Mouse (Mus musculus) liver, embryonic 12.5 days (tissue): ENCODE data around the gene Atp2c2. TPM values are rescaled to one million over a fixed set of nuclear protein-coding genes. Genes with fewer than 3 reads are reported as not detected.

Experiments
- ATAC-seq: fragments of 200-750 bp; cut with Nextera tagmentation; 2 replicates; pipeline ENCODE4 v1.8.0; 2017; ENCODE audit warnings: moderate number of reproducible peaks, mild to moderate bottlenecking, moderate library complexity
- H3K27ac ChIP-seq: fragments of 300-500 bp; sonication (generic); 2 replicates; pipeline ENCODE4 v1.5.1; 2016; ENCODE audit warnings: mild to moderate bottlenecking
- H3K27me3 ChIP-seq: fragments of 300-500 bp; sonication (generic); replicated peaks from 2 replicates; pipeline ENCODE4 v1.6.1; 2016; ENCODE audit warnings: mild to moderate bottlenecking, moderate library complexity
- H3K36me3 ChIP-seq: fragments of 300-500 bp; sonication (generic); 2 replicates; pipeline ENCODE4 v1.6.1; 2016; ENCODE audit warnings: mild to moderate bottlenecking, moderate library complexity
- H3K4me1 ChIP-seq: fragments of 300-500 bp; sonication (generic); 2 replicates; pipeline ENCODE4 v1.6.1; 2016
- H3K4me2 ChIP-seq: fragments of 300-500 bp; sonication (generic); 2 replicates; pipeline ENCODE4 v1.6.1; 2016; ENCODE audit warnings: mild to moderate bottlenecking, moderate library complexity
- H3K4me3 ChIP-seq: fragments of 300-500 bp; sonication (generic); 2 replicates; pipeline ENCODE4 v1.5.1; 2016; ENCODE audit warnings: mild to moderate bottlenecking, moderate library complexity
- H3K9ac ChIP-seq: fragments of 300-500 bp; sonication (generic); 2 replicates; pipeline ENCODE4 v1.6.1; 2016; ENCODE audit warnings: mild to moderate bottlenecking, moderate library complexity
- H3K9me3 ChIP-seq: fragments of 300-500 bp; sonication (generic); replicated peaks from 2 replicates; pipeline ENCODE4 v1.6.1; 2016; ENCODE audit warnings: mild to moderate bottlenecking, moderate library complexity
- WGBS: fragments of 180-500 bp; shearing (Covaris S2); methylation state at CpG from one replicate; pipeline ENCODE4 v1.1.7; 2016; ENCODE audit not compliant: insufficient replicate concordance; 5-methylcytosine and 5-hydroxymethylcytosine counted together
- polyA plus RNA-seq: library from polyadenylated mRNA; unstranded; fragments of >200 nt; fragmentation: Nextera tagmentation; extraction: Ambion mirVana; gene quantifications from 2 replicates; pipeline ENCODE4 v1.2.1, GENCODE M21; 2016

Gene Atp2c2
- polyA plus RNA-seq, 1 experiment from 2014 or later = 0.14 TPM

GRCm38 (mm10) chr8:119789581-119789980 is 89.8 kb downstream of the Atp2c2 start:
- Histone ChIP-seq H3K27ac (no peak overlapping the region), H3K9ac (no peak overlapping the region), H3K36me3 (no peaks in the 10 kb centered on the region), H3K27me3 (no peaks in the 10 kb centered on the region; the same call in 1 of the 2 replicates), H3K9me3 (no peaks in the 10 kb centered on the region), H3K4me3 (no peak overlapping the region), H3K4me1 (peaks cover 49% of the 10 kb centered on the region), H3K4me2 (no peak overlapping the region)
- WGBS = 66% methylated on average over 7 of the region's 7 CpGs
- ATAC-seq = no peak

DNA sequence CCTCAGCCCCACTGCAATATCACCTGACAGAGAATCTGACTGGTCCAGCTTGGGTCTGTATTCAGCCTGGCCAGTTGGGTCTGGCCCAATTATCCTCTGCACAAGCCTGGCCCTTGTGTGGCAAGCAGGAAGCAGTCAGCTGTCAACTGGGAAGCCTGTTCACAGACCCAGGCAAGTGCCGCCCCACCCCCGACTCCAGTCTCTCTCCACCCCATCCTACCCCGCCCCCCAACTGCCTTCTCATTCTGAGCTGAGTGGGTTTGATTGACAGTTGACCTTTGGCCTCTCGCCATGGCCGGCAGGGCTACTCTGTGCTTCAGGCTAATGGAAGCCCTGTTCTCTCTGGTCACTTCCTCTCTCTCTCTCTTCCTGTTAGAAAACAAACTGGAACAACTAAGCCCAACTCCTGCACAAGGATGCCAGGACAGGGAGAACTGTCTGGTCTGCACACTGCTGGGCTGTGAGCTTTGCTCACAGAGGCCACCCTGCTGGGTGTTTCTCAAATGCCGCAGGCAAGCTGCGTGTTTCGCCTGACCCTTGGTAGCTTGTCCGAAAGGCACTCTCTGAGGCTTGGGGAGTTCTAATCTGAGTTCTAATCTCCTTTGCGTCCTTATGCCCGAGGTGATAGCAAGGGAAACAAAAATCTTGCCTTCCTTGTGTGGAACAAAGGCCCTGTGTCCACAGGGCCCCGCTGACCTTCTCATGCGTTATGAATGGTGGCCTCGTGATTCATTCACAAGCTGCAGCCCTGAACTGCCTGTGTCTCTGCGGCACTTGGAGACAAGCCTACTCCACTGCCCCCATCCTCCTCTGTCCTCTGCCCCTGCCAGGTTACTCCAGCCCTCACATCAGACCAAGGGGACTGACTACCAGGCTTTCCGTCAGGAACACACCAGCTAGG is 92.2 kb downstream of the Atp2c2 start:
- H3K4me2 ChIP-seq = no peak overlapping the region
- H3K27ac ChIP-seq = peak overlapping the region; percentile 46
- H3K9me3 ChIP-seq = no peaks in the 10 kb centered on the region
- no peak overlapping the region for H3K9ac ChIP-seq
- H3K36me3 ChIP-seq = no peaks in the 10 kb centered on the region
- H3K4me3 ChIP-seq = no peak overlapping the region
- WGBS = 39% methylated on average over 16 of the region's 16 CpGs
- H3K4me1 ChIP-seq = peaks cover 36% of the 10 kb centered on the region
- H3K27me3 ChIP-seq = peaks cover 5% of the 10 kb centered on the region; the same call in 1 of the 2 replicates
- ATAC-seq = peak; percentile 60

DNA sequence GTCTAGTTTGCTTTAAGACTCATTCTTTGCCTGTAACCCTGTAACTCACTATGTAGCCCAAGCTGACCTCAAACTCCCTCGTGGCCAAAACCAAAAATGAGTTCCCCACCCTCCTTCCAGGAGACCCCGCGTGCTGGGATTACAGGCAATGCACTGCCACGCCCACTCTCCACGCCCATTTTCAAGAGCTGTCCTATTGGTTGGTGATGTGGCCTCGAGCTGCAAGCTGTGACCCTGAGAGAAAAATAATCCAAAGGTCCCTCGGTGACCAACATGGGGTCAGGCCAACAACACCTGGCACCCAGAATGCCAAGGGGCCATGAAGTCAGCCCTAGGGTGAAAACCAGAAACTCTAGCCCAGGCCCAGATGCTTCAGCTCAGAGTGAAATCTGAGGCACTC is 94.9 kb downstream of the Atp2c2 start:
- H3K4me1 ChIP-seq = peaks cover 36% of the 10 kb centered on the region
- no peak overlapping the region for H3K4me2 ChIP-seq
- H3K27ac ChIP-seq = no peak overlapping the region
- no peak for ATAC-seq
- no peak overlapping the region for H3K9ac ChIP-seq
- WGBS = 36% methylated on average over 7 of the region's 7 CpGs
- 0 out of 2 replicates have a peak, but pooled peaks cover 5% of the 10 kb centered on the region for H3K27me3 ChIP-seq
- no peaks in the 10 kb centered on the region for H3K36me3 ChIP-seq
- H3K9me3 ChIP-seq = no peaks in the 10 kb centered on the region
- H3K4me3 ChIP-seq = no peak overlapping the region

- Histone ChIP-seq H3K4me3 (no peak overlapping the region), H3K4me1 (peaks cover 33% of the 10 kb centered on the region), H3K36me3 (no peaks in the 10 kb centered on the region), H3K27ac (no peak overlapping the region), H3K27me3 (0 out of 2 replicates have a peak, but pooled peaks cover 5% of the 10 kb centered on the region), H3K9ac (no peak overlapping the region), H3K9me3 (no peaks in the 10 kb centered on the region), H3K4me2 (no peak overlapping the region)
- no peak for ATAC-seq
- WGBS = 57% methylated on average over 3 of the region's 3 CpGs
These were observed 95.8 kb downstream of the Atp2c2 start for GRCm38 (mm10) chr8:119795651-119796050.

- Histone ChIP-seq H3K4me2 (peak overlapping the region; percentile 44), H3K4me3 (no peak overlapping the region), H3K4me1 (peaks cover 13% of the 10 kb centered on the region), H3K36me3 (no peaks in the 10 kb centered on the region), H3K9ac (no peak overlapping the region), H3K27ac (no peak overlapping the region), H3K27me3 (0 out of 2 replicates have a peak, but pooled peaks cover 5% of the 10 kb centered on the region), H3K9me3 (no peaks in the 10 kb centered on the region)
- peak; percentile 36 for ATAC-seq
- 13% methylated on average over 15 of the region's 15 CpGs for WGBS
These were observed 98.6 kb downstream of the Atp2c2 start for GRCm38 (mm10) chr8:119798170-119798964.

DNA sequence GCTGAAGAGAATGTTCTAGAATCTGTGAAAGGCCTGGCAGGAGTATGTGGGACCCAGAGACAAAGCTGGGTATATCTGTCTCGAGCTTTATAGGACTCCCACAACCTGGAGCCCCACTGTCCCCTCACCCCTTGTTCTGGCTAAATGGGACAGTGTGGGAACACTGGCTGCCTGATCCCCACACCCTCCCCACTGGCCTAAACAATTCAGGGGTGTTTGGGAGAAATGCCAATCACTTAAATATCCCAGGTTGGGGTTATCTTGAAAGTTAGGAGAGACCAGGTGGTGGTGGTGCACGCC is 99.1 kb downstream of the Atp2c2 start:
- WGBS = 55% methylated on average over 2 of the region's 2 CpGs
- ATAC-seq = peak; percentile 29; the same call in 1 of the 2 replicates
- Histone ChIP-seq H3K4me3 (no peak overlapping the region), H3K9ac (no peak overlapping the region), H3K9me3 (no peaks in the 10 kb centered on the region), H3K36me3 (no peaks in the 10 kb centered on the region), H3K27me3 (peaks cover 9% of the 10 kb centered on the region; the same call in 1 of the 2 replicates), H3K4me2 (peak overlapping the region; percentile 44), H3K4me1 (peaks cover 13% of the 10 kb centered on the region), H3K27ac (no peak overlapping the region)

DNA sequence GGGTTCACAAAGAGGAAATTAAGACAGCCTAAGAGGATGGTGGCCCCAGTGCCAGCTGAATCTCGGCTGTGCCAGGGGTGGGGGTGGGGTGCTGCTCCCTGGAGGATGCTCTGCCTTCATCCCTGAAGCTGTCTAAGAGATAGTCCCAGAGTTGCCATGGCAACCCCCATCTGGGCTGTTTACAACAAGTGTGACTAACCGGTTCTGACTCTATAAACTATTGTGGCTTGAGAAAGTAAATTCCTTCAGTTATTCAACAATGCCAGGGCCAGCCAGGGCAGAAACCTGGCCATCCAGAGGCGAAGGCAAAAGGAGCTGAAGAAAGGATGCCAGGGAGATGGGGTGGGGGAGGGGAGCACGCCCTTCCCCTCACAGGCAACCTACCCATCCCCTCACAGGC is 101.4 kb downstream of the Atp2c2 start:
- Histone ChIP-seq H3K4me3 (no peak overlapping the region), H3K27ac (no peak overlapping the region), H3K4me1 (peaks cover 13% of the 10 kb centered on the region), H3K9ac (no peak overlapping the region), H3K36me3 (no peaks in the 10 kb centered on the region), H3K9me3 (no peaks in the 10 kb centered on the region), H3K27me3 (peaks cover 11% of the 10 kb centered on the region; the same call in 1 of the 2 replicates), H3K4me2 (no peak overlapping the region)
- WGBS = 24% methylated on average over 4 of the region's 4 CpGs
- ATAC-seq = no peak

DNA sequence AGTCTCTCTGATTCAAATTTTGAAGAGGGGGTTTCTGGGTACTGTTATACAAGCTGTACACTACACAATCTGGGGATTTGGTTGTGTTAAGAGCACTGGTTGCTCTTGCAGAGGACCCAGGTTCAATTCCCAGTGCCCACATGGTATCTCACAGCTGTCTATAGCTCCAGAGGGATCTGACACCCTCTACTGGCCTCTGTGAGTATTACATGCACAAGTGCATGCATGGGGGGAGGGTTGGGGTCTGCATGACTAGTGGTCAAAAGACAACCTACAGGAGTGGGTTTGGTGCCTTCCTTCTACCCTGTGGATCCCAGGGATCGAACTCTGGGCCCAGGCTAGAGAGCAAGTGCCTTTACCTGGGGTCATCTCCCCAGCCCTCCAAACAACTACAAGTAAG is 102.8 kb downstream of the Atp2c2 start:
- H3K4me2 ChIP-seq = no peak overlapping the region
- 67% methylated on average over 1 of the region's 1 CpGs for WGBS
- ATAC-seq = no peak
- H3K27ac ChIP-seq = no peak overlapping the region
- H3K36me3 ChIP-seq = no peaks in the 10 kb centered on the region
- no peak overlapping the region for H3K9ac ChIP-seq
- no peak overlapping the region for H3K4me3 ChIP-seq
- H3K9me3 ChIP-seq = no peaks in the 10 kb centered on the region
- peaks cover 17% of the 10 kb centered on the region for H3K4me1 ChIP-seq
- peaks cover 5% of the 10 kb centered on the region; the same call in 1 of the 2 replicates for H3K27me3 ChIP-seq

DNA sequence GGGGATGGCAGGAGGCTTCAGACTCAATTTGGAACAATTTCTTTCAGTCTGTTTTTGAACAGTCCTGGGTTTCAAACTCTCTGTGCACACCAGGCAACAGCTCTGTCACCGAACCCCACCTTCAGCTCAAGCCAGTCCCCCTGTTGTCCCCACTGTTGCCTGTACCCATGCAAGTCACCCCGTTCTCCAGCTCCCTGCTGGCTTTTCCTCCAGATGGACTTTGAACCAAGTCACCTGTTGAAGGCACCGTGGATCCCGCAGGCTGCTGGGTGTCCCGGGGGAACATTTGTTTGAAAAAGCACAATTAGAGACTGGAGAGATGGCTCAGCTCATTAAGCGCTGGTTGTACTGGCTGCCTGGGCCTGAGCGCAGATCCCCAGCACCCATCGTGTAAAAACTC is 105.5 kb downstream of the Atp2c2 start:
- Histone ChIP-seq H3K27ac (no peak overlapping the region), H3K4me1 (peaks cover 11% of the 10 kb centered on the region), H3K4me2 (no peak overlapping the region), H3K9me3 (no peaks in the 10 kb centered on the region), H3K4me3 (no peak overlapping the region), H3K9ac (no peak overlapping the region), H3K27me3 (peaks cover 5% of the 10 kb centered on the region; the same call in 1 of the 2 replicates), H3K36me3 (peaks cover 17% of the 10 kb centered on the region)
- 65% methylated on average over 8 of the region's 8 CpGs for WGBS
- no peak for ATAC-seq

GRCm38 (mm10) chr8:119806422-119807263 is 106.8 kb downstream of the Atp2c2 start:
- no peak for ATAC-seq
- WGBS = 64% methylated on average over 14 of the region's 14 CpGs

More at GRCm38 (mm10) chr8:119806422-119807263, 106.8 kb downstream of the Atp2c2 start:
- H3K27me3 ChIP-seq = peaks cover 5% of the 10 kb centered on the region; the same call in 1 of the 2 replicates
- H3K27ac ChIP-seq = no peak overlapping the region
- peaks cover 17% of the 10 kb centered on the region for H3K36me3 ChIP-seq
- H3K4me3 ChIP-seq = no peak overlapping the region
- no peaks in the 10 kb centered on the region for H3K9me3 ChIP-seq
- H3K4me1 ChIP-seq = peaks cover 24% of the 10 kb centered on the region
- H3K4me2 ChIP-seq = no peak overlapping the region
- H3K9ac ChIP-seq = no peak overlapping the region
